Mouse (Mus musculus) left cerebral cortex, adult 11 months (tissue): ENCODE measurements around the gene Gm20388.
"Not testable (repeated sequence)": the region's sequence is repeated elsewhere in the genome, so short reads cannot be mapped to it uniquely, and the experiment has no call there.

Experiments
- DNase-seq: peaks from one replicate; pipeline ENCODE4 v3.0.0; 2022; ENCODE audit warnings: low spot score

The Gm20388 gene

GRCm38 (mm10) chr8:123612652-123613051 is 3702.0 kb downstream of the Gm20388 start:
- DNase-seq: not testable (repeated sequence)

- not testable (repeated sequence) for DNase-seq
These were observed 3712.9 kb downstream of the Gm20388 start for GRCm38 (mm10) chr8:123623523-123623922.

GRCm38 (mm10) chr8:123624274-123624673 is 3713.6 kb downstream of the Gm20388 start:
- no peak for DNase-seq

- DNase-seq: peak; percentile 32
These were observed 3714.1 kb downstream of the Gm20388 start for GRCm38 (mm10) chr8:123624702-123625101.

- DNase-seq: no peak
These were observed 3715.1 kb downstream of the Gm20388 start for GRCm38 (mm10) chr8:123625717-123626116.

- DNase-seq: no peak
These were observed 3716.9 kb downstream of the Gm20388 start for GRCm38 (mm10) chr8:123627410-123628147.

GRCm38 (mm10) chr8:123628253-123628967 is 3717.8 kb downstream of the Gm20388 start:
- no peak for DNase-seq

GRCm38 (mm10) chr8:123628968-123629755 is 3718.5 kb downstream of the Gm20388 start:
- DNase-seq: peak; percentile 37

GRCm38 (mm10) chr8:123630058-123630457 is 3719.4 kb downstream of the Gm20388 start:
- DNase-seq: no peak

GRCm38 (mm10) chr8:123630841-123631251 is 3720.2 kb downstream of the Gm20388 start:
- no peak for DNase-seq

GRCm38 (mm10) chr8:123631746-123632145 is 3721.1 kb downstream of the Gm20388 start:
- not testable (repeated sequence) for DNase-seq

GRCm38 (mm10) chr8:123632257-123632656 is 3721.6 kb downstream of the Gm20388 start:
- no peak for DNase-seq

- DNase-seq: no peak
These were observed 3723.2 kb downstream of the Gm20388 start for GRCm38 (mm10) chr8:123633801-123634200.

GRCm38 (mm10) chr8:123634395-123635131 is 3723.9 kb downstream of the Gm20388 start:
- no peak for DNase-seq

GRCm38 (mm10) chr8:123635671-123636070 is 3725.0 kb downstream of the Gm20388 start:
- no peak for DNase-seq

GRCm38 (mm10) chr8:123643330-123644051 is 3732.8 kb downstream of the Gm20388 start:
- DNase-seq: no peak

- DNase-seq: no peak
These were observed 3734.6 kb downstream of the Gm20388 start for GRCm38 (mm10) chr8:123645229-123645628.

GRCm38 (mm10) chr8:123648245-123649170 is 3737.9 kb downstream of the Gm20388 start:
- DNase-seq: no peak

GRCm38 (mm10) chr8:123649483-123649882 is 3738.8 kb downstream of the Gm20388 start:
- DNase-seq: no peak
